Mouse (Mus musculus) spleen, postnatal 36 days (tissue): ENCODE data around the gene Gm19402.
"Not testable (repeated sequence)": the region's sequence is repeated elsewhere in the genome, so short reads cannot be mapped to it uniquely, and the experiment has no call there.

ENCODE experiments used
- DNase-seq, 2 experiments: peaks; one replicate each; pipeline ENCODE4 v3.0.0; 2022; ENCODE audit warnings: low spot score in 2 of 2, mixed read lengths in 1 of 2

Gm19402 gene

GRCm38 (mm10) chr10:77690356-77690807, at the start of gene Gm19402:
Gm19402 (minus strand) TSS chr10:77690757.
- not testable (repeated sequence) for DNase-seq

DNA sequence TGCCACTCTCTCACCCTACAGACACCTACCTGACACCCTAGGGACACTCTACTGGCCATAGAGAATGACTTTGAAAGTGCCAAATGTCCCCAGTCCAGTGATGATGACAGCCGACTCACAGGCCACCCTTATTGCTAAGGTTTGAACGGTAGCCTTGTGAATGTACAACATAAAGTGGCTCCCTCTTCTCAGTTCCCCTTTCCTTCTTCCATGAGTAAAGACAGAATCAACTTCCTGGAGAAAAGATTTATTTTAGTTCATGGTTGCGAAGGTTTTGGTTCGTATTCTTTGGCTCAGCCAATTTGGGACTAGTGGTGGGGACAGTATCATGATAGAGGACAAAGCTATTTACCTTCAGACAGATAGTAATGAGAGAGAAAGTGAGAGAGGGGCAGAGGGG, 48.4 kb upstream of the Gm19402 start:
- no peak for DNase-seq

DNA sequence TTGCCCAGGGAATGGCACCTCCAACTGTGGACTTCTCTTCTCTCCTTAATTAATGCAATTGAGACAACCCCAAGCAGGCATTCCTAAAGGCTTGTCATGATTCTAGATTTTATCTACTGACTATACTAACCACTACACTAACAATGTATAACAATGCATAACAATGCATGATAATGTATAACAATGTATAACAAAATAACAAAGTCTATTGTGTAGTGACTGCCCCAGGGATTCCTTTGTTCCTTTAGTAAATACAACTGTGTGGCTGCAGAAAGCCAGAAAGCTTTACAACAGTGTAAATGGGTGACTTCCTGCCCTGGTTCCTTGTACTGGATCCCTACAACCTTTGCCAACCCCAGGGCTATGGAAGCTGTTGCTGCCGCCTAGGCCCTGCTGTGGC, 45.4 kb upstream of the Gm19402 start:
- DNase-seq: no peak

DNA sequence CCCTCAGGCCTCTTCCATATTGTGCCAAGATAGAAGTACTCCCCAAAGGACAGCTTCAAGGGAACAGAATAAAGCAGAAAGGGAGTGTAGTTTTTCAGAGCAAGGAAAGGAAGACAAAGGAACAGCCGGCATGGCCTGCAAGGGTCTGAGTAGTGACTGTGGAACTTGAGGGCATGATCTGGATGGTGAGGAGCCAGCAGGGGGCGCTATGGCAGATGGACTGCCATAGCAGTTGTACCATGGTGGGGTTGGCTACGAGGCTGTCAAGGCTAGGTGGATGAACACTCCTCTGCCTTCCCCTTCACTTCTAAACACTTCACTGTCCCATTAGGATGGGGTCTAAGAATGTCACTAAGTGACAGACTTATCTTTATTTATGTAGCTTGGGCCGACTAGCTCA, 38.7 kb upstream of the Gm19402 start:
- no peak for DNase-seq

DNA sequence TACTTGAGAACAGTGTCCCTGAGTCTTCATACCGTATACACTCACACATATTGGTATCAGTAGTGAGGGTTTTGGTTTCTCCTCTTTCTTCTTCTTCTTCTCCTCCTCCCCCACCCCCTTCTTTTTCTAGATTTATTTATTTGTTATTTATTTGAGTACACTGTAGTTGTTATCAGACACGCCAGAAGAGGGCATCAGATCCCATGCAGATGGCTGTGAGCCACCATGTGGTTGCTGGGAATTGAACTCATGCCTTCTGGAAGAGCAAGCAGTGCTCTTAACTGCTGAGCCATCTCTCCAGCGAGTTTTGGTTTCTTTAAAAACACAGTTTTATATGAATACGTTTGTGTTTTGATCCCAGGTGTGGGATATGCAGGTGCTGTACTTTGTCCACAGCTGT, 37.7 kb upstream of the Gm19402 start:
- no peak for DNase-seq

DNA sequence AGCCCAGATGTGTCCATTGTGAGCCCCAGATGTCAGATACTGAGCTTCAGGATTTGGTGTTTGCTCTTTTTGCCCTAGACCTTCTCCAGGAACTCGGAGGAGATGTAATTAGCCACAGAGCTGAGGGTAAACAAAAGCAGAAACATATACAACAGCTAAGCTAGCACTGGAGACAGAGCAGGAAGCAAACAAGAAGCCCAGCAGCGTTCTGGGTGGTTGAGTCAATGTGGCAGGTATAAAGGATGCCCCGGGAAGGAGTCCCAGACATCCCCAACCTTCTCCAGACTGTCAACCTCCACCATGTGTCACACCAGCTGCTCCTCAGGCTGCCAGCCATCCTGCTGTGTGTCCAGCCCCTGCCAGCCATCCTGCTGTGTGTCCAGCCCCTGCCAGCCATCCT, 35.6 kb upstream of the Gm19402 start, which contains the start of gene Gm10100:
Gene Gm10100 (plus strand): TSS at position 301 of the 400 bp plus-strand sequence.
- no peak for DNase-seq

GRCm38 (mm10) chr10:77724855-77725254, 34.3 kb upstream of the Gm19402 start:
- DNase-seq: no peak

- not testable (repeated sequence) for DNase-seq
Measured at GRCm38 (mm10) chr10:77720299-77720698, 29.7 kb upstream of the Gm19402 start, which contains the start of gene Krtap12-1. Krtap12-1 (plus strand) TSS chr10:77720599.

GRCm38 (mm10) chr10:77715507-77715906, 24.9 kb upstream of the Gm19402 start, which contains the start of gene Gm10142:
Gm10142 (plus strand) TSS chr10:77715807.
- no peak for DNase-seq

DNA sequence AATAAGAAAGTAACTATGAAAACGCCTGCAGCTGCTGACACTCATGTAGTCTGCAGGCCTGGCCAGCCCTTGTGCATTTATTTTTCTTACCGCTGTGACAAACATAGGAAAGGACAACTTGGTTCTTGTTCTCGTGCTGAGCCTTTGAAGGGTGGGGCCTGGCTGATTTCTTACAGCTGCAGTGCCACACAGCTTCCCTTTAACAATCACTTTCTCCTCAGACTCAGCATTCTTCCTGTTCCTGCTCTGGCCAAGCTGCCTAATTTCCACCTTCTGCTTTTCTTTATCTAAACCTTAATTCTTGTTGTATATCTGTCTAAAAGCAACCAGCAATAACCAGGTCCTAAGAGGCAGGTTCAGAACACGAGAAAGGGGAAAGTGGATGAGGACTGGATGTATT, 23.2 kb upstream of the Gm19402 start:
- DNase-seq: no peak

GRCm38 (mm10) chr10:77711157-77711556, 20.6 kb upstream of the Gm19402 start, which contains the start of gene Gm10024:
Gm10024 (plus strand) TSS chr10:77711457.
- DNase-seq: not testable (repeated sequence)

GRCm38 (mm10) chr10:77709831-77710230, 19.3 kb upstream of the Gm19402 start:
- no peak for DNase-seq

DNA sequence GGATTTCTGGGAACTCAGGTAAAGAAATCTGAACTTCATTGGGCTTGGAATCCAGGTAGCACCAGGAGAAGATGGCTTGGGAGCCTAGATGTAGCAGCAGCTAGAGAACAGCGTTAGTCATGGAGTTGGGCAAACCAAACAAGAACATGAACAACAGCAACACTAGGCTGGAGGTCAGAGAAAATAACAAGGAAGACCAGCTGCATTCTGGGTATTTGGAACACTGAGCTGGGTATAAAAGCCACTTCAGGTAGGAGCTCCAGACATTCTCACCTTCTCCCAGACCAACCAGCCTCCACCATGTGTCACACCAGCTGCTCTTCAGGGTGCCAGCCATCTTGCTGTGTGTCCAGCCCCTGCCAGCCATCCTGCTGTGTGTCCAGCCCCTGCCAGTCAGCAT, 15.8 kb upstream of the Gm19402 start, which contains the start of gene Gm10272:
Gene Gm10272 (plus strand): TSS at position 301 of the 400 bp plus-strand sequence.
- DNase-seq: no peak

- DNase-seq: no peak
Measured at GRCm38 (mm10) chr10:77697133-77697532, 6.6 kb upstream of the Gm19402 start, which contains the start of gene Gm9508. Gm9508 (minus strand) TSS chr10:77697233.

- no peak for DNase-seq
Measured at GRCm38 (mm10) chr10:77687021-77687420, 3.5 kb downstream of the Gm19402 start.

DNA sequence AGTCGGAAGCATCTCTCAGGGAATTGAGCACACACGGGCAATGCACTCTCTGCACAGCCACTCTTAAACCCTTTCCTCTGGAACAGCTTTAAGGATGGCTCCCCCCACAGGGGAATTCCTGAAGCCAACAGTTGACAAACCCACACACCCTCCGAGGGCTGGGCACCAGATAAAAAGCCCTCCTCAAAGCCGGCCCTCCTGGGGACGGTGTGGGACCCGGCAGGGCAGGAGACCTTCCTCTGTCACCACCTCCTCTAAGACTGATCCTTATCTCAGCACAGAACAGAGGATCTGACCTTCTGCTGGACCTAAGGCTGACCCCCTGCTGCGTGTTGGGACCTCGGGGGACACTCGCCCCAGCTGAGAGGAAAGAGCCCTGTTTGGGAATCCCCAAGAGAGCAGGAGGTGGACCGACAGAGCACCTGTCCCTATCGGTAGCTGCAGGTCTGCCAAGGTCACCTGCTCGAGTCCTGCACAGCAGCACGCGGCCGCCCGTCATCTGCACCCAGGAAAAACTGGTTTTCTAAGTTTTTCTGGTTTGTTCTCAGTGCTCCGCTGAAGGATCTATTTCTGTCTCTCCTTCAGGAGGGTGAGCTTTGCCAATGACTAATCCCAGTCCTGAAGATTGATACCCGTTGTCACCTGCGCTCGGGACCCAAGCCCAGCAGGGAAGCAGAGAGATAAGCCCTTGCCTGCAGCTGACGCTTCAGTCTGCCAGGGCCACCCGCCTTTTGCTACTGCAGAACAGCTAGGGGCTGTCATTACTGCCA, 4.5 kb downstream of the Gm19402 start, which contains the start of gene Tspear:
Gene Tspear (plus strand): TSS at position 675 of the 770 bp plus-strand sequence.
- no peak for DNase-seq

GRCm38 (mm10) chr10:77684181-77684580, 6.4 kb downstream of the Gm19402 start:
- DNase-seq: no peak

DNA sequence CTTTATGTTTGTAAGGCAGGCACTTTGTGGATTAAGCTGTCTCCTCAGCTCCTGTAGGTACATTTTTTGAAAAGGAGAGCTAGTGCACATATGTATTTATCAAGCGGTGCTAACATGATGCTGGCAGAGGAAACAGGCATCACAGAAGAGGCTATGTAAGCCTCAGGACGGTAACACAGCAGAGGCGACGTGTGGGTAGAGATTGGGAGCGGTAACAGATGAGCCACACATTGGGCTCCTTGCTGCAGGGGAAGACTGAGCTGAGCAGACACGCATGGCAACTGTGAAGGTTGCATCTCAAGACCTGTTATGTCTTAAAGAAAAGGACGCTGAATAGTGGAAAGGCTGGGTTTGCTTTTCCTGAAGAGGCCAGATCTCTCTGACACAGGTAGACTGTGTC, 7.6 kb downstream of the Gm19402 start:
- DNase-seq: no peak

- peak; percentile 31 to 40 for DNase-seq
Measured at GRCm38 (mm10) chr10:77677562-77677961, 13.0 kb downstream of the Gm19402 start.

DNA sequence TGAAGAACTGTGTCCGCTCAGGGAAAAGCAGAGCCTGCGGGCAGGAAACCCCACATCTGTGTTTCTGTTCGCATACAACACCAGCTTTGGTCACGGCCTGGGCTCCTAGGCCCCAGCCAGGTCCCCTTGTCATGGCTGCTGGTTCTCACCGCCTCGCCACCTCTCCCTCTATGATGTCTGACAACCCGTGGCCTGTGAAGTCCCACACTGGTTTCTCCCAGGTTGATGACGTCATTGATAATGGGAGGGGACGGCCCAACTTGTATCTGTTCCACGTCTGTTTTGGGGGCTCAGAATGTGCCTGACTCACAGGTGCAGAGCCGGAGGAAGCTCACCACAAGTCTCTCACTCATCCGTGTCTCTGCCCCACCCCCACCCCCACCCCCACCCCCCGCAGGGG, 16.8 kb downstream of the Gm19402 start:
- DNase-seq: peak; percentile 67 to 68

- no peak for DNase-seq
Measured at GRCm38 (mm10) chr10:77671519-77671918, 19.0 kb downstream of the Gm19402 start.

DNA sequence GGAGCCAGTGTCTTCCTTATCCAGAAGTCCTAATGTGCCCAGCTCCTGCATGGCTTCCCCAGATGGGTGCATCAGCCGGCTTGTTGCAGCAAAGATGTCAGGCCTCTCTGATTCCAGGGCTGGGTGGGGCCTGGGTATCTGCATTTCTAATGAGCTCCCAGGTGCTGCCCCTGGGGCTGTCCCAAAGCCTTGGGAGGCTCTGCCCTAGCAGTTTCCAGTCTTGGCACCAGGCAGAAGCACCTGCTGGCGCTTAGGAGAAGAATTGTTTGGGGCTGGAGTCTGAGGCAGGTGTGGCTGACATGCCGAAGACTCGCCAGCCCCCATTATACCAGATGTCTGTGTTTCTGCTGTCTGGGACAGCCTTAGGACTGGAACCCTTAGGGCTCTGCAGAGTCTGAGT, 19.8 kb downstream of the Gm19402 start:
- DNase-seq: peak in 1 of 2 experiments; percentile 21

GRCm38 (mm10) chr10:77667402-77667801, 23.2 kb downstream of the Gm19402 start:
- no peak for DNase-seq
